Mouse (Mus musculus) bone marrow macrophage, adult 2 months (primary cell): ENCODE results near the gene Pigb.

ENCODE experiments used
- CTCF ChIP-seq: IDR thresholded peaks from 2 replicates; pipeline ENCODE4 v1.5.1; 2012; ENCODE audit warnings: low read depth, mild to moderate bottlenecking, low read length, moderate library complexity
- POLR2A ChIP-seq: IDR thresholded peaks from 2 replicates; pipeline ENCODE4 v1.6.1; 2012; ENCODE audit warnings: mild to moderate bottlenecking, low read depth, low read length, borderline replicate concordance

DNA sequence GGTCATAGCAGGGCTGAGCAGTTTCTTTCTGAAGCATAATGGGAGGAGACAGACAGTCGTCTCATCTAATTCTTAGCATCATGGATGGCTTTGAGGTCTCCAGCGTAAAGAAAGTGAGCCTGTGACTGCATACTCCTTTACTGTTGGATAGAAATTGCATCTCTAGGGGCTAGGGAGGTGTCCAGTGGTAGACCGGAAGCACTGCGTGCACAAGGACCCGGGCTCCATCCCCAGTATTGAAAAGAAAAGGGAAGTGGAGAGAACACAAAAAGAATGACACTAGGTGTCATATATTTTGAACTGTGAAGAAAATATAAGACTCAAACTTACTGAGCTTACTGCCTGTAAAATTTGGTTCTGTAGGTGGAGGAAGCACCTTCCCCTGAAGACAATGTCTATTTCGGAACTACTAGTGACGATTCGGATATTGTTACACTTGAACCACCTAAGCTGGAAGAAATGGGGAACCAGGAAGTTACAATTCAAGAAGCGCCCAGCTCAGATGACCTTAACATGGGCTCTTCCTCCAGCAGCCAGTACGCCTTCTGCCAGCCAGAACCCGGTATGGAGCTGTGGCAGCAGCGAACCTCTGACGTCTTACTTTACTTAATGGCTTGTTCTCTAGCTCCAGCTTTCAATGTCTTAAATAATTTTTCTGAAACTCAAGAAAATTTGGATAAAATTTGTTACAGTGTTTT, 38.7 kb downstream of the Pigb start:
- no peak for TF ChIP-seq CTCF
- TF ChIP-seq POLR2A, result no peak
